In the genomic region with DNA sequence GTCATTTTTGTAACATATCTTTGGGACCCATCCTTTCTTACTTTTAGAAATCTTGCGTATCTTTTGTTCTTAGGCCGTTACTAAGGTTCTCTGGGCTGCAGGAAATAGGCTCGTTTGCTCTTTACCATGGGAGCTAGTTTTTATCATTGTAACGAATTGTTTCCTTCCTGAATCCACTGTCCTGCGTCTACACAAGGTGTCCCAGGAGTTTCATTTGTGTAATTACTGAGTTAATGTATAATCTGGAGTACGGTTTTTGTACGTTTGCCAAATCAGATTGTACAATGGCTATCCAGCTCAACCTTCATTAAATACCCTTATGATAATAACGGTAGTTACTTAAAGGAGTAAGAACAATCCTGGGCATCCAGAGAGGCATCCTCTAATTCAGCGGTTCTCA, we compare ENCODE assay signal across 14 mouse cellular contexts.
"Had no signal": no experiment of that assay in that cellular context is flagged by ENCODE, and none has a peak within 500 bp of the region (broad histone marks: within the 10 kb centered on the region; RNA-seq: fewer than 3 reads in every experiment).

No protein-coding gene starts in this region.

- H3K9ac ChIP-seq: kidney, embryonic 15.5 days; liver, embryonic 13.5 days; liver, postnatal 0 days; midbrain, embryonic 15.5 days; neural tube, embryonic 12.5 days had no signal

- H3K4me3 ChIP-seq: kidney, embryonic 15.5 days; left cerebral cortex, adult 2 months; limb, embryonic 10.5 days; liver, embryonic 13.5 days; megakaryocyte, embryonic 14.5 days; midbrain, embryonic 15.5 days; neural tube, embryonic 12.5 days had no signal

- H3K4me2 ChIP-seq: kidney, embryonic 15.5 days; liver, embryonic 13.5 days; midbrain, embryonic 11.5 days; midbrain, embryonic 15.5 days; neural tube, embryonic 12.5 days had no signal

- H3K4me1 ChIP-seq: midbrain, embryonic 15.5 days; neural tube, embryonic 12.5 days had no signal

- DNase-seq: liver, embryonic 13.5 days; liver, postnatal 0 days; thymus, postnatal 4 days had no signal

- H3K27me3 ChIP-seq: kidney, embryonic 15.5 days; liver, embryonic 13.5 days; megakaryocyte, embryonic 14.5 days; midbrain, embryonic 15.5 days; neural tube, embryonic 12.5 days had no signal

- ATAC-seq: hindbrain, embryonic 16.5 days; inflammation-experienced regulatory T-cells, adult 6 months; liver, postnatal 0 days; midbrain, embryonic 15.5 days had no signal

- H3K27ac ChIP-seq: kidney, embryonic 15.5 days; left cerebral cortex, adult 2 months; limb, embryonic 10.5 days; liver, embryonic 13.5 days; macrophage; midbrain, embryonic 15.5 days; neural tube, embryonic 12.5 days; stomach, postnatal 0 days had no signal

- H3K9me3 ChIP-seq: kidney, embryonic 15.5 days; limb, embryonic 10.5 days; liver, embryonic 13.5 days; megakaryocyte, embryonic 14.5 days; midbrain, embryonic 15.5 days; neural tube, embryonic 12.5 days had no signal
